Mouse (Mus musculus) c-Kit-negative CD71-positive TER-119-positive erythroid progenitor cells, embryonic 14.5 days (primary cell): ENCODE results near the gene Slc9a3.

Experiments used
- DNase-seq: peaks from one replicate; pipeline ENCODE4 v3.0.0-alpha.2; 2013; ENCODE audit warnings: low read depth, low spot score

Slc9a3 gene

GRCm38 (mm10) chr13:74121141-74121602 lies at the start of gene Slc9a3:
Slc9a3 (plus strand) TSS chr13:74121457.
- DNase-seq, result no peak

- DNase-seq, result no peak
These were observed 49.5 kb upstream of the Slc9a3 start for GRCm38 (mm10) chr13:74071714-74072113.

GRCm38 (mm10) chr13:74073369-74073768 lies 47.9 kb upstream of the Slc9a3 start:
- no peak for DNase-seq

GRCm38 (mm10) chr13:74090265-74090664 lies 31.0 kb upstream of the Slc9a3 start:
- no peak for DNase-seq

GRCm38 (mm10) chr13:74095936-74096335 lies 25.3 kb upstream of the Slc9a3 start:
- DNase-seq, result no peak

- no peak for DNase-seq
These were observed 24.4 kb upstream of the Slc9a3 start for GRCm38 (mm10) chr13:74096715-74097363.

GRCm38 (mm10) chr13:74098913-74099312 lies 22.3 kb upstream of the Slc9a3 start:
- no peak for DNase-seq

GRCm38 (mm10) chr13:74102108-74102830 lies 19.0 kb upstream of the Slc9a3 start:
- no peak for DNase-seq

GRCm38 (mm10) chr13:74102831-74103582 lies 18.2 kb upstream of the Slc9a3 start:
- no peak for DNase-seq

- no peak for DNase-seq
These were observed 16.8 kb upstream of the Slc9a3 start for GRCm38 (mm10) chr13:74104417-74104816.

GRCm38 (mm10) chr13:74107410-74107809 lies 13.8 kb upstream of the Slc9a3 start:
- no peak for DNase-seq

- DNase-seq, result no peak
These were observed 8.7 kb upstream of the Slc9a3 start for GRCm38 (mm10) chr13:74112593-74112992.

- DNase-seq, result no peak
These were observed 7.5 kb upstream of the Slc9a3 start for GRCm38 (mm10) chr13:74113626-74114191.

GRCm38 (mm10) chr13:74121795-74122330 lies 606 bp downstream of the Slc9a3 start:
- no peak for DNase-seq

GRCm38 (mm10) chr13:74122632-74123031 lies 1.4 kb downstream of the Slc9a3 start:
- no peak for DNase-seq

- no peak for DNase-seq
These were observed 6.3 kb downstream of the Slc9a3 start for GRCm38 (mm10) chr13:74127571-74127970.

- no peak for DNase-seq
These were observed 8.7 kb downstream of the Slc9a3 start for GRCm38 (mm10) chr13:74129909-74130308.

GRCm38 (mm10) chr13:74138906-74139647 lies 17.8 kb downstream of the Slc9a3 start:
- no peak for DNase-seq

- no peak for DNase-seq
These were observed 19.5 kb downstream of the Slc9a3 start for GRCm38 (mm10) chr13:74140793-74141192.

GRCm38 (mm10) chr13:74143282-74143681 lies 22.0 kb downstream of the Slc9a3 start:
- no peak for DNase-seq
